Mouse (Mus musculus): Measurements from ENCODE around the gene Fam173b. TPM values are rescaled to one million over a fixed set of nuclear protein-coding genes. Genes with fewer than 3 reads are reported as not detected.
A peak's percentile ranks its signal among the peaks of the same experiment; 100 is the strongest.

Fam173b gene
- 11.9 and 12.5 TPM in 2 replicates for polyA plus RNA-seq (2016; fragmentation: Nextera tagmentation; extraction: Ambion mirVana)

GRCm38 (mm10) chr15:31601646-31602374 is at the start of gene Fam173b, which contains the start of gene Cct5:
TSS of gene Fam173b (plus strand) at chr15:31601852.
TSS of gene Cct5 (minus strand) at chr15:31601804.
- ATAC-seq (ENCODE audit: insufficient number of reproducible peaks, insufficient read depth, low FRiP score, low TSS enrichment), result peak; percentile 87
- H3K36me3 ChIP-seq, result peaks cover 7% of the 10 kb centered on the region
- under 1% methylated on average over 63 of the region's 63 CpGs for WGBS
- H3K4me3 ChIP-seq, result peak within 1 kb of the TSS; percentile 93
- peak within 1 kb of the TSS; percentile 95 for H3K4me2 ChIP-seq (replicated peaks)
- peak within 1 kb of the TSS; percentile 94 for H3K27ac ChIP-seq
- H3K4me1 ChIP-seq, result peaks cover 21% of the 10 kb centered on the region
- no peaks in the 10 kb centered on the region for H3K9me3 ChIP-seq
- H3K27me3 ChIP-seq, result no peaks in the 10 kb centered on the region
- H3K9ac ChIP-seq, result peak within 1 kb of the TSS; percentile 97

- Histone ChIP-seq H3K4me3 (no peak overlapping the region), H3K4me2 (replicated peaks) (no peak overlapping the region)
These were observed 46.8 kb upstream of the Fam173b start for GRCm38 (mm10) chr15:31554855-31555254.

GRCm38 (mm10) chr15:31561390-31561789 is 40.3 kb upstream of the Fam173b start:
- no peak for ATAC-seq (ENCODE audit: insufficient number of reproducible peaks, insufficient read depth, low FRiP score, low TSS enrichment)
- WGBS, result 79% methylated on average over 6 of the region's 6 CpGs

More at GRCm38 (mm10) chr15:31554855-31555254, 46.8 kb upstream of the Fam173b start:
- 0 out of 2 replicates have a peak, but pooled peaks cover 2% of the 10 kb centered on the region for H3K9me3 ChIP-seq
- no peak for ATAC-seq (ENCODE audit: insufficient number of reproducible peaks, insufficient read depth, low FRiP score, low TSS enrichment)
- H3K9ac ChIP-seq, result no peak overlapping the region
- WGBS, result 95% methylated on average over 2 of the region's 2 CpGs
- no peaks in the 10 kb centered on the region for H3K27me3 ChIP-seq
- no peak overlapping the region for H3K27ac ChIP-seq
- H3K36me3 ChIP-seq, result no peaks in the 10 kb centered on the region
- no peaks in the 10 kb centered on the region for H3K4me1 ChIP-seq

GRCm38 (mm10) chr15:31561976-31562375 is 39.7 kb upstream of the Fam173b start:
- peaks cover 7% of the 10 kb centered on the region; the same call in 1 of the 2 replicates for H3K4me1 ChIP-seq
- no peaks in the 10 kb centered on the region for H3K36me3 ChIP-seq
- no peak for ATAC-seq (ENCODE audit: insufficient number of reproducible peaks, insufficient read depth, low FRiP score, low TSS enrichment)
- H3K27me3 ChIP-seq, result no peaks in the 10 kb centered on the region
- no peak overlapping the region for H3K4me3 ChIP-seq
- H3K4me2 ChIP-seq (replicated peaks), result no peak overlapping the region
- 0 out of 2 replicates have a peak, but pooled peaks cover 3% of the 10 kb centered on the region for H3K9me3 ChIP-seq
- no peak overlapping the region for H3K9ac ChIP-seq
- H3K27ac ChIP-seq, result no peak overlapping the region
- 96% methylated on average over 4 of the region's 4 CpGs for WGBS

More at GRCm38 (mm10) chr15:31561390-31561789, 40.3 kb upstream of the Fam173b start:
- H3K4me3 ChIP-seq, result no peak overlapping the region
- no peaks in the 10 kb centered on the region for H3K36me3 ChIP-seq
- H3K9ac ChIP-seq, result no peak overlapping the region
- peaks cover 7% of the 10 kb centered on the region; the same call in 1 of the 2 replicates for H3K4me1 ChIP-seq
- no peak overlapping the region for H3K27ac ChIP-seq
- no peak overlapping the region for H3K4me2 ChIP-seq (replicated peaks)
- H3K27me3 ChIP-seq, result no peaks in the 10 kb centered on the region
- 0 out of 2 replicates have a peak, but pooled peaks cover 3% of the 10 kb centered on the region for H3K9me3 ChIP-seq

- no peak overlapping the region for H3K4me3 ChIP-seq
- H3K9me3 ChIP-seq, result 0 out of 2 replicates have a peak, but pooled peaks cover 3% of the 10 kb centered on the region
- no peak overlapping the region for H3K27ac ChIP-seq
- ATAC-seq (ENCODE audit: insufficient number of reproducible peaks, insufficient read depth, low FRiP score, low TSS enrichment), result no peak
- whole genome bisulfite sequencing, result 78% methylated on average over 8 of the region's 8 CpGs
- peaks cover 7% of the 10 kb centered on the region; the same call in 1 of the 2 replicates for H3K4me1 ChIP-seq
- H3K4me2 ChIP-seq (replicated peaks), result no peak overlapping the region
- H3K9ac ChIP-seq, result no peak overlapping the region
- no peaks in the 10 kb centered on the region for H3K36me3 ChIP-seq
- H3K27me3 ChIP-seq, result no peaks in the 10 kb centered on the region
These were observed 38.8 kb upstream of the Fam173b start for GRCm38 (mm10) chr15:31562847-31563246.

- Histone ChIP-seq H3K36me3 (no peaks in the 10 kb centered on the region), H3K4me3 (no peak overlapping the region), H3K9ac (no peak overlapping the region), H3K4me1 (peaks cover 14% of the 10 kb centered on the region), H3K27ac (peak overlapping the region; percentile 63; the same call in 1 of the 2 replicates), H3K27me3 (no peaks in the 10 kb centered on the region), H3K9me3 (0 out of 2 replicates have a peak, but pooled peaks cover 3% of the 10 kb centered on the region), H3K4me2 (replicated peaks) (peak overlapping the region; percentile 29)
- ATAC-seq (ENCODE audit: insufficient number of reproducible peaks, insufficient read depth, low FRiP score, low TSS enrichment), result no peak
- WGBS, result 45% methylated on average over 19 of the region's 19 CpGs
These were observed 37.8 kb upstream of the Fam173b start for GRCm38 (mm10) chr15:31563577-31564546.

- H3K9ac ChIP-seq, result no peak within 1 kb of the TSS
- no peak within 1 kb of the TSS for H3K4me3 ChIP-seq
- 64% methylated on average over 5 of the region's 5 CpGs for WGBS
- H3K27ac ChIP-seq, result no peak within 1 kb of the TSS
- peaks cover 22% of the 10 kb centered on the region for H3K4me1 ChIP-seq
- no peaks in the 10 kb centered on the region for H3K9me3 ChIP-seq
- H3K27me3 ChIP-seq, result no peaks in the 10 kb centered on the region
- no peak for ATAC-seq (ENCODE audit: insufficient number of reproducible peaks, insufficient read depth, low FRiP score, low TSS enrichment)
- no peaks in the 10 kb centered on the region for H3K36me3 ChIP-seq
- H3K4me2 ChIP-seq (replicated peaks), result no peak within 1 kb of the TSS
These were observed 36.5 kb upstream of the Fam173b start, which contains the start of gene Cmbl for GRCm38 (mm10) chr15:31565184-31565583. TSS of gene Cmbl (plus strand) at chr15:31565389.

GRCm38 (mm10) chr15:31565786-31566185 is 35.9 kb upstream of the Fam173b start:
- no peak overlapping the region for H3K4me3 ChIP-seq
- 79% methylated on average over 1 of the region's 1 CpGs for WGBS
- H3K4me2 ChIP-seq (replicated peaks), result no peak overlapping the region
- no peaks in the 10 kb centered on the region for H3K27me3 ChIP-seq
- ATAC-seq (ENCODE audit: insufficient number of reproducible peaks, insufficient read depth, low FRiP score, low TSS enrichment), result no peak
- H3K27ac ChIP-seq, result no peak overlapping the region
- H3K36me3 ChIP-seq, result no peaks in the 10 kb centered on the region
- peaks cover 22% of the 10 kb centered on the region for H3K4me1 ChIP-seq
- no peaks in the 10 kb centered on the region for H3K9me3 ChIP-seq
- no peak overlapping the region for H3K9ac ChIP-seq

GRCm38 (mm10) chr15:31567431-31567830 is 34.2 kb upstream of the Fam173b start:
- Histone ChIP-seq H3K27me3 (no peaks in the 10 kb centered on the region), H3K36me3 (no peaks in the 10 kb centered on the region), H3K4me3 (no peak overlapping the region), H3K9me3 (no peaks in the 10 kb centered on the region), H3K4me2 (replicated peaks) (no peak overlapping the region), H3K27ac (no peak overlapping the region), H3K9ac (no peak overlapping the region), H3K4me1 (peaks cover 26% of the 10 kb centered on the region)
- no peak for ATAC-seq (ENCODE audit: insufficient number of reproducible peaks, insufficient read depth, low FRiP score, low TSS enrichment)
- WGBS, result 72% methylated on average over 7 of the region's 7 CpGs

- Histone ChIP-seq H3K27me3 (no peaks in the 10 kb centered on the region), H3K9me3 (no peaks in the 10 kb centered on the region), H3K4me3 (no peak overlapping the region), H3K36me3 (no peaks in the 10 kb centered on the region), H3K9ac (no peak overlapping the region), H3K4me1 (peaks cover 23% of the 10 kb centered on the region), H3K27ac (0 out of 2 replicates have a peak overlapping the region, but pooled peaks have one; percentile 17), H3K4me2 (replicated peaks) (peak overlapping the region; percentile 9; the same call in 1 of the 2 replicates)
- WGBS, result 13% methylated on average over 12 of the region's 12 CpGs
- no peak for ATAC-seq (ENCODE audit: insufficient number of reproducible peaks, insufficient read depth, low FRiP score, low TSS enrichment)
These were observed 33.1 kb upstream of the Fam173b start for GRCm38 (mm10) chr15:31568581-31568996.

GRCm38 (mm10) chr15:31569325-31570022 is 32.2 kb upstream of the Fam173b start:
- Histone ChIP-seq H3K4me2 (replicated peaks) (no peak overlapping the region), H3K27ac (no peak overlapping the region), H3K4me1 (peaks cover 19% of the 10 kb centered on the region), H3K9ac (no peak overlapping the region), H3K27me3 (no peaks in the 10 kb centered on the region), H3K9me3 (no peaks in the 10 kb centered on the region), H3K36me3 (no peaks in the 10 kb centered on the region), H3K4me3 (no peak overlapping the region)
- 63% methylated on average over 9 of the region's 9 CpGs for WGBS
- 0 out of 2 replicates have a peak, but pooled peaks have one; percentile 36 for ATAC-seq (ENCODE audit: insufficient number of reproducible peaks, insufficient read depth, low FRiP score, low TSS enrichment)

Measured in embryonic facial prominence, embryonic 12.5 days (tissue).